Mouse (Mus musculus) adrenal gland (tissue): Measurements from ENCODE around the gene Best1.

Source experiments
- intact Hi-C: fragments of 180-260 bp; cut with DNase I; formaldehyde crosslinking; loops from one replicate; pipeline ENCODE4 v1.15.1; 2025
- long read RNA-seq, 2 experiments: library from polyadenylated mRNA; unstranded; transcript quantifications; one replicate each; pipeline ENCODE4 v2.0.0; 2020; ENCODE audit warnings: borderline replicate concordance in 1 of 2; ENCODE audit not compliant: insufficient replicate concordance in 1 of 2

The Best1 gene
- long read RNA-seq, experiment 1: 0 reads
- long read RNA-seq, experiment 2, partial matches to known transcripts: 1 of 1 reads
- long read RNA-seq, experiment 2, other reads (novel, unspliced or antisense): 0 of 1 reads

GRCm38 (mm10) chr19:10001206-10001969 is at the start of gene Best1, which contains the start of gene Rab3il1:
Gene Best1, minus strand, starts transcription at chr19:10001633.
Gene Rab3il1, plus strand, starts transcription at chr19:10001669.
- intact Hi-C loops: loop anchor here (2.0 to 5.0 kb wide), 2 partner anchors 33 to 201 kb away; partner anchors contain the start of genes Fen1 and Tmem258

GRCm38 (mm10) chr19:10050438-10050837 is 49.0 kb upstream of the Best1 start:
- intact Hi-C loops: no loop called here

DNA sequence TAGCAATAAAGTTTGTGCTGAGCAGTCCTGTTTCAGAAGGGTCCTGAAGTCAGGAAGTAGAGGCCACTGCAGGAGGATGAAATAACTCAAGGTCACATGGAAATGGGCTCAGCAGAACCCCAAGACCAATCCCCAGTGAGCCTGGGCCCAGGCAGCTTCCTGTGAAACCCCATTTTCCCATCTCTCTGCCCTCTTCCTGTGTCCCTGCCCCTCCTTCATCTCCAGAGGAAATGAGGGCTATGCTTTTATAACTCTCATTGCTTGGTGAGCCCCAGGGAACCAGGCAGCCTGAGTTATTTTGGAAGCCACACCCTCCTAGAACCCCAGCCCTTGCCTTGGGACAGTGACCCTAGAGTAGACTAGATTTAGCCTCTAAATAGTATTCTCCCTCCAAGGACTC is 48.1 kb upstream of the Best1 start:
- intact Hi-C loops: loop anchor here (5.0 kb wide), 1 partner anchor 148 kb away; no protein-coding TSS in a partner anchor

GRCm38 (mm10) chr19:10046983-10047382 is 45.5 kb upstream of the Best1 start:
- intact Hi-C loops: loop anchor here (5.0 kb wide), 1 partner anchor 150 kb away; no protein-coding TSS in a partner anchor

DNA sequence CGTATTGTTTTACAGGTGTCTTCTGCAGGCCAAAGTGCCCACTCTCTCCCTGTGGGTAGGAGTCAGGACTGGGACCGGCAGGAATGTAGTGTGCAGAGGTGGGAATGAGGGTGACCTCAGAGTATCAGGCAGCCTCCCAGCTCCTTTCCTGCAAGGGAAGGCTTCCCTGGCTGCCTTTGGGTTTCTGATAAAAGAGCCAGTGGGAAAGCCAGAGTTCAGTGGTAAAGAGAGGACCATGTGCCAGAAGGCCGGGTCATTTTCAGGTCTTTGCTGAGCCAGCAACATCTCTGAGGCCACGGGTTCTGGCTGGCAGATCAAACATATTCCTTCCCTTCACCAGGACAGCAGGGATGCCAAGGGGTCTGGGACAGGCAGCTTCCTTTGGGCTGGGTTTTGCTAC is 44.9 kb upstream of the Best1 start:
- intact Hi-C loops: loop anchor here (5.0 kb wide), 1 partner anchor 151 kb away; no protein-coding TSS in a partner anchor

DNA sequence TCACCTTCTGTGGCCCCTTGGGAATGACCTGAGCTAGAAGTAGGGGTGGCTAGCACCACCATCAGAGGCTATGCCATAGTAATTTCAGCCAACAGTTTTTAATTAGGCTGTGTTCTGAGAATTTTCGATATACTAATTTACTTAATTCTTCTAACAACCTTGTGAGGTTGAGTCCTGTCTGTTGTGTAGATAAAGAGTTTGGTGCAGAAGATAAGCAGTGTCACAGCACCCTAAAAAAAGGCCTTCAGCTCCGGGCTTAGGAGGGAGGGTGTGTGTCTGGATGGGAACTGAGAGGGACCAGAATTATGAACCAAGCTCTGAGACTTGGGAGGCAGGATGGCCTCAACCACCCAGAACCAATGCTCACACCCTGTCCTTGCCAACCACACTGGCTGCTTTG is 44.3 kb upstream of the Best1 start:
- intact Hi-C loops: loop anchor here (5.0 kb wide), 1 partner anchor 152 kb away; no protein-coding TSS in a partner anchor

- intact Hi-C loops: no loop called here
These were observed 42.2 kb upstream of the Best1 start for GRCm38 (mm10) chr19:10043643-10044042.

GRCm38 (mm10) chr19:10042816-10043215 is 41.4 kb upstream of the Best1 start:
- intact Hi-C loops: no loop called here

DNA sequence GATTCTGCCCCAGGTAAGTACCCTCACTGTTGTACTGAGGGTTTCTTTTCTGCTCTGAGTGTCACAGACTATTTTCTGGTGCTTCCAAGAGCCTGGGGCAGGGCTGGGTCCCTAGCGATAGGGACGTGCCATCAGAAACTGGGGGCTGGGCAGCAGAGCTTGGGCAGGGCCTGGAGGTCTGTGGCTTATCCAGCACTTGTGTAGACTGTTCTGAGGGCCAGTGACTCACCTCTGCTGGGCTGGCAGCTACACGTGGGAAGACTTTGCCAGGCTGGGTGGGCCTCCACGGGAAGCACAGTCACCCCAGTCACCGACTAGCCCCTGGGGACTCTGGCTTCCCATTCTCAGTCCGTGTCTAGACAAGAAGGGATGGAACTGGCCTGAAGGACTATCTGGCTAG is 40.8 kb upstream of the Best1 start:
- intact Hi-C loops: no loop called here

DNA sequence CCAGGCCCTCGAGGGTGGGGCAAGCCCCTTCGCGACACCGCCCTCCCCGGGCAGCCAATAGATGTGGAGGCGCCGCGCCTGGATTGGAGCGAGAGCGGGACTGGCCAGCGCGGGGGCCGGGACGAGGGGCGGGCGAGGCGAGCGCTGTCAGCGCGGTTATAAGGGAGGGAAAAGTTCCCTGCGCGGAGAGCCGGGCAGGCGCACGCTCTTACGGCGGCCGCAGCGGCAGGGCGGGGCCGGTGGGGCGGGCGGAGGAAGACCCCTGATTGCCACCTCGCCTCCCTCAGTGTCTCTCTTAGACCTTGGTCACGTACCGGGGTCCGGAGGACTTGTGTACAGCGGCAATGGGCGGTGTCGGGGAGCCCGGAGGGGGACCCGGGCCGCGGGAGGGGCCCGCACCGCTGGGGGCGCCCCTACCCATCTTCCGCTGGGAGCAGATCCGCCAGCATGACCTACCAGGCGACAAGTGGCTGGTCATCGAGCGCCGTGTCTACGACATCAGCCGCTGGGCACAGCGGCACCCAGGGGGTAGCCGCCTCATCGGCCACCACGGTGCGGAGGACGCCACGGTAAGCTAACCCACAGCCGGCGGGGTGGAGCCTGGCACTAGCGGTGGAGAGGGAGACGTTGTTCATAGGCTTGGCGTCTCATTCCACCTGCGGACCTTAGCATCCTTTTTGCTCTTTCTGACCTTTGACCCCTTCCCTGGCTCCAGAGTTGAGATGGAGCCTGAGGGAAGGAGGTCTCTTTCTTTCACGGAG is 40.1 kb upstream of the Best1 start, which contains the start of gene Fads3:
Gene Fads3 (plus strand): TSS at position 182 of the 761 bp plus-strand sequence.
- intact Hi-C loops: no loop called here

- intact Hi-C loops: no loop called here
These were observed 39.5 kb upstream of the Best1 start for GRCm38 (mm10) chr19:10040866-10041387.

- intact Hi-C loops: no loop called here
These were observed 38.2 kb upstream of the Best1 start for GRCm38 (mm10) chr19:10039615-10040014.

DNA sequence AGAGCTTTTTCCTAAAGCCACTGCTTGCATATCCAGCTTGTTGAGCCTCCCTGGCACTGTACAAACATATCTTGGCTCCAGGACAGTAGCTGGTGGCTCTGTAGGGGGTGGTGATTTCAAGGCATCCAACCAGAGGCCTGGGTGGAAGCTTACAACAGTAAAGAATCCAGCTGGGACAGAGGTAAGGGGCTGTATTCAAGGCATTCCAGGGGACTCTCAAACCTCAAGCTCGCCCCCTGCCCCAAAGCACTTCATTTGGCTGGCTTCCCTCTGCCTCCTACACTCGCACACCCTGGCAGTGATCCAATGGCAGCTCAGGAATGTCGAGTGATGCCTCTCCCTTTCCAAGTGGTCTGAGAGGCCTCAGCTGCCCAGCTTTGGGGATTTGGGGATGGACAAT is 37.5 kb upstream of the Best1 start:
- intact Hi-C loops: no loop called here

DNA sequence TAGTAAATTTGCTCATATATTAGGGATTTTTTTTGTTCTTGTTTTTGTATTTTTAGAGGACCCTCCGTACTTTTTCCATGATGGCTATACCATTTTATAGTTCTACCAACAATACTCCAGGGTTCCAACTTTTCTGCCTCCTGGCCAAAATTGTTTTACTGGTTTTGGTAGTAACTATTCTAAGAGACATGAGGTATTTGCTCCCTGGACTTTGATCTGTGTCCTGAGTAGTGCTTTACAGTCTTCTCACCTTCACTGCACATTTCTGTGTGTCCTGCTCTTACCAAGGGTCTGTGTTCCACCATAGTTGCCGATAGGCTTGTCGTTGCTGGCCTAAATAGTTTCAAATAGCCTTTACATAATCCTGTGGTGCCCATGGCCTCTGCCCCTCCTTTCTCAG is 36.9 kb upstream of the Best1 start:
- intact Hi-C loops: no loop called here

- intact Hi-C loops: no loop called here
These were observed 36.1 kb upstream of the Best1 start for GRCm38 (mm10) chr19:10037534-10037933.

- intact Hi-C loops: loop anchor here (2.0 to 5.0 kb wide), 2 partner anchors 34 to 113 kb away; partner anchors contain the start of genes Best1 and Rab3il1
These were observed 33.5 kb upstream of the Best1 start for GRCm38 (mm10) chr19:10034785-10035447.

- intact Hi-C loops: loop anchor here (2.0 to 5.0 kb wide), 2 partner anchors 34 to 112 kb away; partner anchors contain the start of genes Best1 and Rab3il1
These were observed 32.9 kb upstream of the Best1 start for GRCm38 (mm10) chr19:10034356-10034755.

DNA sequence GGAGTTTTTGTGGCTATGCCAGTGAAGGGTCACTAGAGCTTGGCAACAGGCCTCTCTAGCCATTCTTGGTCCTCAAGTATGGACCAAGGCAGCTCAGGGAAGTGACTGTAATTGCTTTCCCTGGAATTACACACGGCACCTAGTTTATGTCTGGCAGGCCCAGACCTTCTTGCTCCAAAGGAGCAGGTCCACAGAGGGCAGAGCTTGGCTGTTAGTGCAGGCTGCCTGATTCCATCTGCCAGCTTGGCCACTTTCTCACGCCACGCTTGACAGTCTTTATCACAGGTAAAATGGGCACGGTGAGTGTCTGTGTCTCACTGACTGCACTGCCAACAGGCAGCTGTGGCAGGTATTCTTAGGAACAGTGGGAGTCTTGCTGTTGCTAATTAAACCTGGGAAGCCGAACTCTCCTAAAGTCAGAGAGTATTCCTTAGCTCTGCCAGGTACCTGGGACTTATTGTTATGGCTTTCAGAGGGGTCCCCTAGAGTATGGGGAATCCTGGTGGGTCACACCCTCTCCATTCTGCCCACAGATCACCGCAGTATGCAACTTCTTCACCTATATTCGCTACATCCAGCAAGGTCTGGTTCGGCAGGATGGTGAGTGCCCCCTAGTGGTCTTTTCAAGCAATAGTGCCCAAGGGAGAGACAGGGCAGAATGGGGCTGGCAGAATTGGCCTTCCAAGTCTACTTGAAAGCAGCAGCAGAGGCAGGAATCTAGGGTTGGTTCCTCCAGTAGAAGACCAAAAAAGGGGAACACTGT is 32.0 kb upstream of the Best1 start:
- intact Hi-C loops: loop anchor here (5.0 kb wide), 1 partner anchor 111 kb away; no protein-coding TSS in a partner anchor

GRCm38 (mm10) chr19:10029746-10030145 is 28.3 kb upstream of the Best1 start:
- intact Hi-C loops: loop anchor here (5.0 kb wide), 1 partner anchor 107 kb away; no protein-coding TSS in a partner anchor
